Mouse (Mus musculus) forebrain, embryonic 12.5 days (tissue): ENCODE measurements around the gene Hcfc1. TPM values are rescaled to one million over a fixed set of nuclear protein-coding genes. Genes with fewer than 3 reads are reported as not detected.

Experiments used
- ATAC-seq: fragments of 200-750 bp; cut with Nextera tagmentation; 2 replicates; pipeline ENCODE4 v1.8.0; 2017; ENCODE audit warnings: moderate TSS enrichment; ENCODE audit not compliant: low FRiP score
- H3K27ac ChIP-seq: fragments of 300-500 bp; sonication (generic); 2 replicates; pipeline ENCODE4 v1.5.1; 2016; ENCODE audit warnings: mild to moderate bottlenecking
- H3K27me3 ChIP-seq: fragments of 300-500 bp; sonication (generic); 2 replicates; pipeline ENCODE4 v1.6.1; 2016; ENCODE audit warnings: mild to moderate bottlenecking
- H3K36me3 ChIP-seq: fragments of 300-500 bp; sonication (generic); replicated peaks from 2 replicates; pipeline ENCODE4 v1.6.1; 2016; ENCODE audit warnings: mild to moderate bottlenecking
- H3K4me1 ChIP-seq: fragments of 300-500 bp; sonication (generic); 2 replicates; pipeline ENCODE4 v1.6.1; 2016
- H3K4me2 ChIP-seq: fragments of 300-500 bp; sonication (generic); 2 replicates; pipeline ENCODE4 v1.6.1; 2016; ENCODE audit warnings: mild to moderate bottlenecking, moderate library complexity
- H3K4me3 ChIP-seq: fragments of 300-500 bp; sonication (generic); replicated peaks from 2 replicates; pipeline ENCODE4 v1.5.1; 2016; ENCODE audit warnings: mild to moderate bottlenecking
- H3K9ac ChIP-seq: fragments of 300-500 bp; sonication (generic); 2 replicates; pipeline ENCODE4 v1.6.1; 2016; ENCODE audit warnings: mild to moderate bottlenecking
- H3K9me3 ChIP-seq: fragments of 300-500 bp; sonication (generic); 2 replicates; pipeline ENCODE4 v1.6.1; 2016
- WGBS: fragments of 180-500 bp; shearing (Covaris S2); methylation state at CpG from one replicate; pipeline ENCODE4 v1.1.7; 2016; 5-methylcytosine and 5-hydroxymethylcytosine counted together
- polyA plus RNA-seq: library from polyadenylated mRNA; unstranded; fragments of >200 nt; fragmentation: Nextera tagmentation; extraction: Ambion mirVana; gene quantifications from 2 replicates; pipeline ENCODE4 v1.2.1, GENCODE M21; 2016

Hcfc1 gene
- polyA plus RNA-seq: 85.9 and 101 TPM in 2 replicates

DNA sequence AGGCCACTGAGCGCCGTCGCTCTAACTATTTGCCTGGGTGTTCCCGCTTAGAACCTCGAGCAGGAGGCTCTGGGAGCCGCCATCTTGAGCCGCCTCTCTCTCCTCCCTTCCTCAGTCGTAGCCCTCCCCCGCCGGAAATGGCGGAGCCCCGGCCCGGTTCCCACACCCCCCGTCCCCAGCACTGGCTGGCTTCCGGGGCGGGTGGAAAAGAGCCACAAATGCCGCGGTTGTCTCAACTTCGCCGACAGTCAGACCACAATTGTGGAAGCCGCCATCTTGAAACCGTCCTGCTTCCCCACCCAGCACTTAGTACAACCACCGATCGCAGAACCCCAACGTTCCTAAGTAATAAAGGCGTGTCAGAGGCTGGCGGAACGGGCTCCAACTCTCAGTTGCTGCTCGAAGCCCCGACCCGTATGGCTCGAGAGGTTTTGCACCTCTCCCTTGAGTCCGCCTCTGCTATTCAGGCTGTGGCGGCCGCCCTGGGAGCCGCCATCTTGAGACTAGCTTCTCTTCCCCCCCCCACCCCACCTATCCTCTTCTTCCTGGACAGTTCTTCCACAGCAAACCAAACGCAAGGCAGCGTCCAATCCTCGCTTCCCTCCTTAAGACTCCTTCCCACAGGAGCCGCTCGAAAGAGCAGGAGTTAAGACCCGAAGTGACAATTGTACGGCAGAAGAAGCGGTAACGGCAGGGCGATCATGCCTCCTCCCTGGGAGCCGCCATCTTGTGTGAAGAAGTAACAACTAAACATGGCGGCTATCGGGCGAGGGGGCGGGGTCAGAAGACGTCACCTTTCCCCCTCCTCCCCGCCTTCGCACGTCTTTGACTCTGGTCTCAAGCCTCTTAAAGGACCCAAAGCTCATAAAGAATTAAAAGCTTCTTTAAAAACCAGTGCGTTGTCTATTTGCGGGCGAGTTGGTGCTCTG lies at the start of gene Hcfc1:
Hcfc1 (minus strand) TSS at position 110 of the 929 bp plus-strand sequence.
- Histone ChIP-seq H3K4me3 (peak within 1 kb of the TSS; percentile 68), H3K9ac (peak within 1 kb of the TSS; percentile 76), H3K9me3 (no peaks in the 10 kb centered on the region), H3K27ac (peak within 1 kb of the TSS; percentile 99), H3K4me1 (peaks cover 26% of the 10 kb centered on the region), H3K27me3 (no peaks in the 10 kb centered on the region), H3K36me3 (0 out of 2 replicates have a peak, but pooled peaks cover 3% of the 10 kb centered on the region), H3K4me2 (peak within 1 kb of the TSS; percentile 74)
- peak; percentile 79 for ATAC-seq
- 20% methylated on average over 58 of the region's 58 CpGs for WGBS

DNA sequence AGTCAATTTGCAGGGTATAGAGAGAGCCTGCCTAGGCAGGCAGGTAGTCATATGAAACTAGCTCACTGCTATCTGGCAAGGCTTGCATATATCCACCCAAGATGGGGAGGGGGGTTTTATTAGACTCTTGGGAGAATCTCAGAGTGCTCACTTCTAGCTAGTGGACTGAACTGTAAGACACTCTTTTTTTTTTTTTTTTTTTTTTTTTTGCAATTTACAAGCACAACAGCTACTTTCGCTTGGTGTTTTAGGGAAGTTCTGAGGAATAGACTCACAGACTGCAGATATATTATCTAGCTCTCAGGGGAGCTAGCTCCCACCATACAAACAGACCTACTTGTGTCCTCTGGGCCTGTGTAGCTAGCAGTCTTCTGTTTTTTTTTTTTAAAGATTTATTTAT lies 48.4 kb upstream of the Hcfc1 start:
- no peaks in the 10 kb centered on the region for H3K27me3 ChIP-seq
- whole genome bisulfite sequencing: 93% methylated on average over 1 of the region's 1 CpGs

DNA sequence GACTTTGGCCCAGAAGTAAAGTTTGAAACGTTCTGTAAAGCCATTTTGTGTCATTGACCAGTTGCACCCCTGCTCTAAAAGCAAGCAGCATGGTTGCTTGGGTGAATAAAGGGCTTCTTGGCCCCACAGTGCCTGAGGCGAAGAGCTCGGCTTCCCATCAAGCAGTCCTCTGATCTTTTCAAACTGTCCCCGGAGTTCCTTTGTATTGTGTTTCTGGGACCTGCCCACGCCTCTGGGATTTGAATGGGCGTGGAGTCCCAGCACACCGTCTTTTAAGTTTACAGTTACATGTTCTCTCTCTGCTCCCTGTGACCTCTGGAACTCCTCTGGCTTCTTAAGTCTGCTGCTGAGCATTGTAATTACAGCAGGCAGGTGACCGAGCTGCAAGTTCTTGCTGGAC lies 41.9 kb upstream of the Hcfc1 start:
- Histone ChIP-seq H3K27ac (no peak overlapping the region), H3K9ac (no peak overlapping the region), H3K27me3 (no peaks in the 10 kb centered on the region), H3K36me3 (no peaks in the 10 kb centered on the region), H3K4me2 (no peak overlapping the region), H3K9me3 (no peaks in the 10 kb centered on the region), H3K4me3 (no peak overlapping the region), H3K4me1 (peaks cover 4% of the 10 kb centered on the region; the same call in 1 of the 2 replicates)
- ATAC-seq: no peak
- WGBS: 27% methylated on average over 8 of the region's 8 CpGs

More for the DNA sequence above, 48.4 kb upstream of the Hcfc1 start:
- Histone ChIP-seq H3K36me3 (peaks cover 12% of the 10 kb centered on the region), H3K4me2 (no peak overlapping the region), H3K4me3 (no peak overlapping the region), H3K27ac (no peak overlapping the region), H3K9me3 (no peaks in the 10 kb centered on the region), H3K4me1 (no peaks in the 10 kb centered on the region), H3K9ac (no peak overlapping the region)
- no peak for ATAC-seq

DNA sequence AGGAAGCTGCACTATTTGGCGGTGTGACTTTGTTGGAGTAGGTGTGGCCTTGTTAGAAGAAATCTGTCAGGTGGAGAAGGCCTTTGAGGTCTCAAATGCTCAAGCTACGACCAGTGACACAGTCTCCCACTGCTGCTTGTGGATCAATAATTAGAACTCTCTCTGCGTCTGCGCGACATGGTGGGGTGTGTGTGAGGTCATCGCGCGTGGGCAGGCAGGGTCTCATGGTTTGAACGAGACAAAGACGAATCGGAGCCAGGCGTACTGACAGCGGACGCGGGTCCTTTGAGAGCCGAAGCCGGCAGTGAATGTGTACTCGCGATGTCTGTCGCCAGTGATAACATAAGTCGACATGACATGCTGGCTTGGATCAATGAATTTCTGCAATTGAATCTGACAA lies 40.2 kb upstream of the Hcfc1 start:
- no peak overlapping the region for H3K27ac ChIP-seq
- H3K36me3 ChIP-seq: no peaks in the 10 kb centered on the region
- H3K4me2 ChIP-seq: no peak overlapping the region
- no peaks in the 10 kb centered on the region for H3K9me3 ChIP-seq
- H3K27me3 ChIP-seq: no peaks in the 10 kb centered on the region
- H3K4me3 ChIP-seq: no peak overlapping the region
- WGBS: 88% methylated on average over 21 of the region's 21 CpGs
- no peak for ATAC-seq
- peaks cover 4% of the 10 kb centered on the region; the same call in 1 of the 2 replicates for H3K4me1 ChIP-seq
- H3K9ac ChIP-seq: no peak overlapping the region

DNA sequence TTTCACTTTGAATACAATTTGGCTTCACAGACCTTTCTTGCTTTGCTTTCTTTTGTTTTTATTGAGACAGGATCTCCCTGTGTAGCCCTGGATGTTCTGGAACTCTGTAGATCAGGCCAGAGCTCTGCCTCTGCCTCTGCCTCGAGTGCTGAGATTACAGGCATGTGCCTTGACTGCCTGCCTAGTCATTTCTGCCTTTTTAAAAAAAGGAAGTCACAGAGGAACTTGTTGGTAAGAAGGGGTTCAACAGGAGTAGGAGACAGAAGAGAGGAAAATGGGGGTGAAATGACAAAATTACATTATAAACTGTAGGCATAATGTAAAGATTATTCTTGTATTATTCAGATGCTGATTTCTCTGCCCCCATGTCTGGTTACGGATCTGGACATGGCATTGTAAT lies 37.5 kb upstream of the Hcfc1 start:
- no peaks in the 10 kb centered on the region for H3K9me3 ChIP-seq
- no peaks in the 10 kb centered on the region for H3K27me3 ChIP-seq
- no peak for ATAC-seq
- H3K9ac ChIP-seq: no peak overlapping the region
- 60% methylated on average over 2 of the region's 2 CpGs for WGBS
- H3K4me3 ChIP-seq: no peak overlapping the region
- peaks cover 7% of the 10 kb centered on the region; the same call in 1 of the 2 replicates for H3K4me1 ChIP-seq
- H3K4me2 ChIP-seq: no peak overlapping the region
- H3K27ac ChIP-seq: no peak overlapping the region
- no peaks in the 10 kb centered on the region for H3K36me3 ChIP-seq

DNA sequence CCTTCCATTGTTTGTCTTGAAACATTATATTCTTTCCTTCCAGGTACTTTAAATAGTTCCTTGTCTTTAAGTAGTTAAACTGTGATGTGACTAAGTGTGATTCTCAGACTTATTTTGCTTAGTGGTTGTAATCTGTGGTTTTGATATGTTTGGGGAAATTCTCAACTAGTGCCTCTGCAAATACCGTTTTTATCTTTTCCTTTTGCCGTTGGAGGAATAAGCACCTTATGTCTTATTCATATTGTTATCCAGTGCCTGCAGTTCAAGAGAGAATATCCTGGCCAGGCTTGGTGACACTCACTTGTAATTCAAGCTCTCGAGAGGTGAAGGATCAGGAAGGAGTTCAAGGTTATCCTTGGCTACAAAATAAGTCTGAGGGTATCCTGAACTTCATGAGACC lies 34.9 kb upstream of the Hcfc1 start:
- Histone ChIP-seq H3K4me2 (no peak overlapping the region), H3K27ac (no peak overlapping the region), H3K4me3 (no peak overlapping the region), H3K36me3 (no peaks in the 10 kb centered on the region), H3K9ac (no peak overlapping the region), H3K4me1 (peaks cover 5% of the 10 kb centered on the region; the same call in 1 of the 2 replicates), H3K9me3 (no peaks in the 10 kb centered on the region), H3K27me3 (no peaks in the 10 kb centered on the region)
- ATAC-seq: no peak
- 89% methylated on average over 3 of the region's 3 CpGs for WGBS

DNA sequence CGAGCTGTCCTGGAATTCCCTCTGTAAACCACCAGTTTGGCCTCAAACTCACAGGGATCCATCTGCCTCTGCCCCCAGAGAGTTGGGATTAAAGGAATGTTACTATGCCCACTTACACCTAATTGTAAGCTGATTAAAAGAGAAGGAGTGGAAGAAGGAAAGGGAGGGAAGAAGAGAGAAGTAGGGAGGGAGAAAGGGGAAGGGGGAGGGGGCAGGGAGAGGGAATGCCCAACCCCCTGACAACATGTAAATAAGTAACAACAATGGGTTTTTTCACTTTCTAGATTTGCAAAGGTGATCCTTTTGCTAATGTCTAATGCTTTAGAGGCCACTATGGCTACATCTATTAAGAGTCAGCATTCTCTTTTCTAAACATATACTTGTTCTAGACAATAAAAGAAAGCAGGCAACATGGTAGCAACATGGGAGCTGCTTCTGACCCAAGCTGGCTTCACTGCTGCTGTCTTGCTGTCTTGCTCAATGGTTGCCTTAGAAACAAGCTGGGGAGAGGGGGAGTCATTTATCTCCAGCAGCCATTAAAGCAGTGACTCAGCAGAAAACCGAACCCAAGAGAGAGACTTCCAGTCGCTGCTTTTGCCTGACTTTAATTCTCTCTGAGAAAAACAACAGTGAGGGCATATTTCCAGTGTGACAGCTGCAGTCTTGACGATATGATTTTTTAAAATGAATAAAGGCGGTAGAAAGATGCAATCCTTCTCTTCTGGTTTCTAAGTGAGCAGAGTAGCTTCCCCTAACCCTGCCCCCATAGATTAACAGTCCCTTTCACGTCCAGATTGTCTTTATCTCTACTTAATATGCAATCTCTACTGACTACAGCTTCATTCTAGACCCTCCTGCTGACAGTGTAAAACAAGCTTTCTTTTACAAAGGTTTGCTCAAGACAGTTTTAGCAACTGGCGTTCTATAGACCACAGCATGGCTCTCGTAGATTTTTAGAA lies 33.0 kb upstream of the Hcfc1 start:
- ATAC-seq: peak; percentile 82
- H3K27ac ChIP-seq: peak overlapping the region; percentile 73
- H3K36me3 ChIP-seq: no peaks in the 10 kb centered on the region
- 22% methylated on average over 8 of the region's 8 CpGs for WGBS
- no peak overlapping the region for H3K9ac ChIP-seq
- no peaks in the 10 kb centered on the region for H3K9me3 ChIP-seq
- no peaks in the 10 kb centered on the region for H3K27me3 ChIP-seq
- H3K4me2 ChIP-seq: no peak overlapping the region
- peaks cover 5% of the 10 kb centered on the region; the same call in 1 of the 2 replicates for H3K4me1 ChIP-seq
- H3K4me3 ChIP-seq: no peak overlapping the region

DNA sequence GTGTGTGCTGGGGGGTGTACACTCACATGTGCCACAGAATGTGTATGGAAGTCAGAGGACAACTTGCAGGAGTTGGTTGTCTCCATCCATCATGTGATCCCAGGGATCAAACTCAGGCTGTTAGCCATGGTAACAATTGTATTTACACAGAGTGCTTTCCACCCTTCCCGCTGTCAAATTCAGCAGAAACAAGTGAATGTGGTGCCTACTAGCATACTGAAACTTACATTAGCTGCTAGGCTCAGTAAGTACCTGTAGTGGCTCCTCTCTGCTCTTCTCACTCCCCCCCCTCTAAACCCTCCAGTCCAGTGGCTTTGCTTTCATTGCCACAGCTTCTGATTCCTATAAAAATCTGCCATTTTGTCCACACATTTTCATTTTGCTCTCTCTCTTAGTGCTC lies 11.6 kb upstream of the Hcfc1 start:
- Histone ChIP-seq H3K36me3 (no peaks in the 10 kb centered on the region), H3K4me2 (no peak overlapping the region), H3K9me3 (no peaks in the 10 kb centered on the region), H3K27me3 (no peaks in the 10 kb centered on the region), H3K9ac (no peak overlapping the region), H3K27ac (no peak overlapping the region), H3K4me3 (no peak overlapping the region), H3K4me1 (no peaks in the 10 kb centered on the region)
- ATAC-seq: no peak
- 69% methylated on average over 1 of the region's 1 CpGs for WGBS

DNA sequence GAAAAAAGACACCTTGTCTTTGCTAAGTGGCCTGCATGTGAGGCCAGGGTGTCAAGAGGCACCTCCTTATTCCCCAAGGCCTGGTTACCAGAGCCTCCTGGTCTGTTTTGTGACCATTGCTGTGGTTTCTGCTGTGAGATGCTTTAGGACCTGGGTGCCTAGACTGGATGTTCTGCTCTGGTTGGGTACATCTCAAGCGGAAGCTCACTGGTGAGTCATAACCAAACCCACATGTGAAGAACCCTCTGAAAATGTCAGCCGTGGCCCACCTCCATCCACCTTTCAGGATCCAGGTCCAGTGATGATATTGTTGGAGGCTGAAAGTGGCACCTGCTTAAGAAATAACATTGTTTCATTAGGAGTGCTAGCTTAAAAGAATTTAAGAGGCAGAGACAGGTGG lies 10.1 kb upstream of the Hcfc1 start:
- H3K9me3 ChIP-seq: no peaks in the 10 kb centered on the region
- H3K27me3 ChIP-seq: no peaks in the 10 kb centered on the region
- ATAC-seq: no peak
- no peak overlapping the region for H3K4me2 ChIP-seq
- no peak overlapping the region for H3K9ac ChIP-seq
- H3K36me3 ChIP-seq: no peaks in the 10 kb centered on the region
- 94% methylated on average over 2 of the region's 2 CpGs for WGBS
- no peak overlapping the region for H3K4me3 ChIP-seq
- no peaks in the 10 kb centered on the region for H3K4me1 ChIP-seq
- H3K27ac ChIP-seq: no peak overlapping the region

DNA sequence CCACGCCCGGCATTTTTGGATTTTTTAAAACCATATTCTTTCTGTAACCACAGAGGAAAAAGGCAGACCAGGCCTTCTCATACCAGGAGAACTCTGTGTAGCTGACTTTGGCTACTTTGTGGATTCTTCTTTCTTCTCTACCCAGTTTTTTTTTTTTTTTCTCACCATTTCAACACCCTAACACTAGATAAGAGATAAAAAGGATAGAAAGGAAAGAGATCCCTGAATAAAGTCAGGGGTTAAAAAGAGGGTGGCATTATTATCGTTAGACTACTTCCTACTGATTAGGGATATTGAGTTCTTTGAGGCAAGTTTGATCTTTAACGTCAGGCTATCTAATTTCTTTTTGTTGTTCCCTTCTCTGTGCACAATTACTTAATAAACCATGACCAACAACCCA lies 6.6 kb upstream of the Hcfc1 start:
- no peak overlapping the region for H3K4me2 ChIP-seq
- H3K4me1 ChIP-seq: 0 out of 2 replicates have a peak, but pooled peaks cover 3% of the 10 kb centered on the region
- no peak overlapping the region for H3K9ac ChIP-seq
- no peak overlapping the region for H3K4me3 ChIP-seq
- no peaks in the 10 kb centered on the region for H3K27me3 ChIP-seq
- no peaks in the 10 kb centered on the region for H3K36me3 ChIP-seq
- no peak for ATAC-seq
- no peaks in the 10 kb centered on the region for H3K9me3 ChIP-seq
- 81% methylated on average over 4 of the region's 4 CpGs for WGBS
- H3K27ac ChIP-seq: no peak overlapping the region

DNA sequence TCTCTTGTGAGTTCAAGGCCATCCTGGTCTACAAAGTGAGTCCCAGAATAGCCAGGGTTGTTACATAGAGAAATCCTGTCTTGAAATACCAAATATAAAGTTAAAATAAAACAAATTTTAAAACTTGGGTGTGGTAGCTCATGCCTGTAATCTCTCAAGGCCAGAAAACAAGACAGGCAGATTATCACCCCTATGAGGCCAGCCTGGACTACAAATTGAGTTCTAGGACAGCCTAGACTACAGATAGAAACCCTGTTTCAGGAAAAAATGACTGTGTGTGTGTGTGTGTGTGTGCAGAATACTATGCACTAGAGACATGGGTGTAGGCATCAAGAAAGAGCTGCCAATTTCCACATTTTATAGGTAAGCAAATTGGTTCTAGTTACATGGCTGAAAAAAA lies 4.6 kb upstream of the Hcfc1 start:
- no peak for ATAC-seq

DNA sequence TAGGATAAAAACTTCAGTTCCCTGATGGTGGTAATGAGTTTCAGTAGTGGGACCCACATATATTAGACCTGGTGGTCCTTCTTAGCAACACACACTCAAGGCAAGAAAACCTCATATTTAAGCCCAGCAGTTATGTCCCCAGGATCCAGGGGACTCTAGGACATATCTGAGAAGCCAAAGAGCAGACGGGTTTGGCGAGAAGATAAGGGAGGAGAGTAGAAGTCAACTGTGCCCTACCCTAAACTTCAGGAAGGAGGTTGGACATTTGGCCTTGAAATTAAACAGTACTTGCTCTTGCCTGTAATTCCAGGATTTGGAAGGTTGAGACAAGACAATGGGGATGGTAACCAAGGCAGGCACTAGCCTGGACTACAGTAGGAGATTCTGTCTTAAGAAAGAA lies 3.6 kb upstream of the Hcfc1 start:
- H3K4me2 ChIP-seq: no peak overlapping the region
- no peak overlapping the region for H3K27ac ChIP-seq
- H3K4me1 ChIP-seq: peaks cover 4% of the 10 kb centered on the region; the same call in 1 of the 2 replicates
- H3K9me3 ChIP-seq: no peaks in the 10 kb centered on the region
- no peak overlapping the region for H3K9ac ChIP-seq
- no peaks in the 10 kb centered on the region for H3K36me3 ChIP-seq
- ATAC-seq: no peak
- H3K4me3 ChIP-seq: no peak overlapping the region
- 96% methylated on average over 2 of the region's 2 CpGs for WGBS
- no peaks in the 10 kb centered on the region for H3K27me3 ChIP-seq

More for the DNA sequence above, 4.6 kb upstream of the Hcfc1 start:
- Histone ChIP-seq H3K27ac (no peak overlapping the region), H3K4me1 (0 out of 2 replicates have a peak, but pooled peaks cover 3% of the 10 kb centered on the region), H3K4me3 (no peak overlapping the region), H3K36me3 (no peaks in the 10 kb centered on the region), H3K27me3 (no peaks in the 10 kb centered on the region), H3K4me2 (no peak overlapping the region), H3K9me3 (no peaks in the 10 kb centered on the region), H3K9ac (no peak overlapping the region)
